Mouse (Mus musculus) left cerebral cortex, adult 6 months (tissue): ENCODE measurements around the gene Cyp17a1. TPM values are rescaled to one million over a fixed set of nuclear protein-coding genes. Genes with fewer than 3 reads are reported as not detected.

Experiments used
- long read RNA-seq, 2 experiments: library from polyadenylated mRNA; unstranded; transcript quantifications; one replicate each; pipeline ENCODE4 v2.0.0; 2019 to 2020
- polyA plus RNA-seq: library from polyadenylated mRNA; unstranded; fragments of <200 nt; fragmentation: Nextera tagmentation; gene quantifications from 2 replicates; pipeline ENCODE4 v1.2.3, GENCODE M21; 2021

The Cyp17a1 gene
- not detected in 2 replicates for polyA plus RNA-seq
- long read RNA-seq, experiment 1, result 0 reads
- long read RNA-seq, experiment 2, result 0 reads

DNA sequence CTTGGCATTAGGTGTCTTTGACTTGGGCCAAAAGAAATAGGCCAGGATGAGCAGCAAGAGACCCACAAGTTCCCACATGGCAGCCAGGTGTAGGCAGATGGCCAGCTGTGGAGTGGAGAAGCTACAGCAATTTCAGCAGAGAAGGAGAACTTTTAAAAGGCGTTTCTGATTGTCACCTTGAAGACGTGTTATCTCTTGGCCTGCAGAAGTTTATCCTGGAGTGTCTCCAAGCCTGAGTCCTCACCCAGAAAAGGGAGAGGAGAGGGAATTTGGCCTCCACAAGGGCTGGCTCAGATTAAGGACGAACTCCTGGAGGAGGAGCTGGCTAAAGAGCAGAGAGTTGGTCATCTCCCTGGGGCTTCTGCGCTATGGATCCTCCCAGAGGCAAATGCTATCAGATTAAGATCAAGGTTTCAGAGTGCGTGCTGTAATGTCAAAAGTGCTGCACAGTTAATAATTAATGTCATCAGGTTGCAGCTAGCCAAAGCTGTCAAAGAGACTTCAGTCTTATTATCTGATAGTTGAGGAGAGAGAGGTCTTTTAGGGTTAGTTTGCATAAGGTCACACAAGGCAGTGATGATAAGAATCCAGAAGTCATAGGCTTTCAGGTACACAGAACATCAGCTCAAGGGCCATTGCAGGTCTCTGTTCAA is at the start of gene Cyp17a1:
TSS of gene Cyp17a1 (minus strand) at position 407 of the 653 bp plus-strand sequence.

DNA sequence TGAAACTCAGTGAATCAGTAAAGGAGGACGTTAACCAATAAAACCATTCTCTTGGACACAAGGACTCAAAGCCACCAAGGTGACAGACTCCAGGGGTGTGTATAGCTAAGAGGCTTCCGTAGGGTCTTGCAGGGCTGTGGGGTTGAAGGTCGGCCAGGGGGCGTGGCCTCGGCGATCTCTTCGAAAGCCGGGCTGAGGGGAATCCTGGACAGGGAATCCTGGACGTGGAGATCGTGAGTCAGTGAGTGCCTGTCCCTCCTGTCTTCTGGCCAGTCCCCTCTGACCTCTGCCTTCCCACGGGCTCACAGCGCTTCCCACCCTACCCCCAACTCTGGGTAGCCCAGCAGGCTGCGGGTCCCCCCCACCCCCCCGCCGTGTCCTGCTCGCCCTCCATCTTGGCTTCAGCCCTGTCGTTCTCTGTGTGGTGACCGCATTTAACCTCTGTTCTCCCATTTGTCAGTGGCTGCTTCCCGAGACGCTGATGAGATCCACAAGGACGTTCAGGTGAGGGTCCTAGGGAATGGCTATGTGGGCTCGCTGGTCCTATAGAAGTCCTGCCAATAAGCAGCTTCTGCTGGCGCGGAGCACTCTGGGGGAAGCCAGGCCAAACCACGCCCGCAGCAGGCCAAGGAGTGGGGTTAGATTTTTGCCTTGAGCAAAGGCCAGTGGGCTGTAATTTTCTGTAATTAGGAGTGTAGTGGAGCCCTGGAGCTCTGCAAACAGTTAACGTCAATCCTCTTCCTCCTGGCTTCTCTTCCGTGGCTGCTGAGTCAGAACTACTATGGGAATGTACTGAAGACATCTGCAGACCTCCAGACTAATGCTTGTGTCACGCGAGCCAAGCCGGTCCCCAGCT is 34.6 kb upstream of the Cyp17a1 start, which contains the start of gene As3mt:
TSS of gene As3mt (plus strand) at position 163 of the 856 bp plus-strand sequence.

GRCm38 (mm10) chr19:46689460-46690372 is 16.7 kb upstream of the Cyp17a1 start, which contains the start of gene Borcs7:
TSS of gene Borcs7 (plus strand) at chr19:46689906.

Other genes with a start within 250 kb of the Cyp17a1 start
- 10.4 and 50.6 TPM in 2 replicates for gene Trim8, start 171.5 kb downstream of the Cyp17a1 start, polyA plus RNA-seq
- 217 and 306 TPM in 2 replicates for gene Arl3, start 100.0 kb downstream of the Cyp17a1 start, polyA plus RNA-seq
- 0.97 and 1.7 TPM in 2 replicates for gene Sfxn2, start 99.8 kb downstream of the Cyp17a1 start, polyA plus RNA-seq
- 4.0 and 4.5 TPM in 2 replicates for gene Wbp1l, start 74.1 kb downstream of the Cyp17a1 start, polyA plus RNA-seq
- gene Borcs7, start 16.7 kb upstream of the Cyp17a1 start, polyA plus RNA-seq, result 29.1 and 41.3 TPM in 2 replicates
- 22.1 and 25.0 TPM in 2 replicates for gene As3mt, start 34.3 kb upstream of the Cyp17a1 start, polyA plus RNA-seq
- 16.0 and 18.8 TPM in 2 replicates for gene Cnnm2, start 88.4 kb upstream of the Cyp17a1 start, polyA plus RNA-seq